Mouse (Mus musculus): ENCODE measurements at regions not wholly inside any gene's neighbourhood (a gene's known extent, or its start where the extent isn't known, plus 50 kb on each side); places are given as distances from the start of the nearest gene placed in this dataset.

- no peak for DNase-seq
Measured at GRCm38 (mm10) chr10:8016741-8017140, 60.7 kb upstream of the Tab2 start.

DNA sequence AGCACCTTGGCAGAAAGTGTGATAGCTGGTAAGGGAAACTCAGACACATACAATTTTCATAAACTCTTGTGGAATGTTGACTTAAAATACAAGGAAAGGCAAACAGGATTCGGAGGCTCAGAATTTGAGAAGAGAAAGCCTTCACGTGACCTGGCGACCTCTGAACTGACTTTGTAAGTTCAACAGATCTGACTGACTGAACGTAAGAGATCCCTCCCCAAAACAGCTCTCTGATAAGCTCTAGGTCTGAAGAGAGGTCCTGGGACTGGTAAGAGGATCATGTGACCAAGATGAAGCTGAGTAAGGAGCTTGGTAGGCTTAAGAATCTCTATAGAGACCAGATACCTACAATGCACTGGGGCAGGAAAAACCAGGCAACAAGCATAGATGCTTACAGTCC, 55.7 kb upstream of the Tab2 start:
- no peak for DNase-seq

DNA sequence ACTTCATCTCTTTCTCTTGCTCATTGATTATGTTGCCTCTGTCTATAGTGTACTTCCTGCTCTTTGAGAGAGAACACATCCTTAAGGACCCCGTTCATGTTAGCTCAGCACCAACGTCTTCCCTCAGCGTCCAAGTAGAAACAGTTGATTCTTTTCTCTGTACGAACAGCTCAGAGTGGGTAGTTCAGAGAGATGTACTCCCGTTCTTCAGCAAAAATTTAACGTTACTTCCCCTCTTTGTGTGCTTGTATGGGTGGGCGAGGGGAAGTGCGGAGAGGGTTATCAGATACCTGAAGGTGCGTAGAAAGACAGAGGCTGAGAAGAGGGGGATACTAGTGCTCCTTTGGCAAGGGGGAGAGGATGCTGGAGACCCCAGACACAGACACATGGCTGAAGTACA, 55.1 kb upstream of the Tab2 start:
- DNase-seq, result no peak

DNA sequence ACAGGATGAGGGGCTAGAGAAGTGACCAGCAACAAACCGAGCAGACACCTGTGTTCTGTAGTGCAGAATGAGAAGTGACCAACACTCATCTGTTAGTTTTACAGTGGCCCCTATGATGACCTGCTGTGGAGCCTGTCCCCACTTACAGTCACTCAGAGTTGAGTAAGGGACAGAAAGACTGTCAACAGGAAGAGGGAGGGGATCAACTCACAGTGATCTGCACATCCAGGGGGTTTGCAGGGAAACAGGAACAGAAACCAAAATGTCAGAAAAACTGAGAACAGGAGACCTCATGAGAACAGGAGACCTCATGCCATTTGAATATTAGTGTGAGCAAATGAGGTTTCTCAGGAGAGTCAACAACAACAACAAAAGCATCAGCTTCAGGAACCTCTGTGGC, 53.8 kb upstream of the Tab2 start:
- DNase-seq, result no peak

DNA sequence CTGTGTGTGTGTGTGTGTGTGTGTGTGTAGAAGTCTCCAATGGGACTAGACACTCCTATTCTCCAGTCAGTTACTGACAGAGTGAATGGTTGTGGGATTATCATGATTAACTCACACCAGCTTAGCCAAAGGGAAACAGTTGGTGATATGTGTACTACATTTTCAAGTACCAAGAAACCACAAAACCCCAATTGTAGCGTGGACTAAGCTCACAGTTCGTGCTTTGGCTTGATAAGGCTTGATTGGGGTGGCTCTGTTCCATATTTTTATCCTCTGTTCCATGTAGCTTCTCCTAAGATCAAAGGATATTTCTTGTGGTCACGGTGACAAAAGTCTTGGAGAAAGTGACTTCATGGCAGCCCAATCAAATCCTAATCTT, 51.9 kb upstream of the Tab2 start:
- DNase-seq, result no peak

DNA sequence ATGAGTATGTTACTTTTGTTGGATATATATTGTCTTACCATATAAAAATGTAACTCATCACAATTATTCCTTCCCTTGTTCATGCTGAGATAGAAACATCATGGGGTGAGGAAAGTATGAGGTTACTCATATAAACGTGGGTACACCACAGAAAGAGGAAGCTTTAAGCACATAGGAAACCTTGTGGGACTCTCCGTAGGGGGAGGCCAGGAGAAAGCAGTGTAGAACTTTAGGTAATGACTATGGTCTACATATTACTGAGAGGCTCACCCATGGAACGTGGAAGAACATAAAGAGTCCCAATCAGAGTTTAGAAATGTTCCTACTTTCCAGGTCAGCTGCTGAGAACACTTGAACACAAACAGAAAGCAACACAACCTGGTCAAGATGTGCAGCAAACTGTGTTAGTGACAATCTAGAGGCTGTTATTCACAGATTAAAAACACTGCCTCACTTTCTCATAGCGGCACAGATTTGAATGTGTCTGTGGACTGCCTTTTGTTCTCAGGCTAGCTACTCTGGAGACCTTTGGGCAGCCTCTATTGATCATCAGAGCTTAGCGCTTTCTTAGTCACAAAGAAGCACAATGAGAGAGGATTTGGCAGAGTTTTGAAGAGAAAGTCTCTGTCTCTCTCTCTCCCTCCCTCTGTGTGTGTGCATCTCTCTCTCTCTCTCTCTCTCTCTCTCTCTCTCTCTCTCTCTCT, 51.4 kb upstream of the Tab2 start:
- DNase-seq, result no peak

All from kidney, postnatal 10 days (tissue).